Mouse (Mus musculus) bone marrow macrophage, adult 2 months (primary cell): ENCODE measurements around the gene Rrp8.

Source experiments
- CTCF ChIP-seq: IDR thresholded peaks from 2 replicates; pipeline ENCODE4 v1.5.1; 2012; ENCODE audit warnings: low read depth, mild to moderate bottlenecking, low read length, moderate library complexity
- POLR2A ChIP-seq: IDR thresholded peaks from 2 replicates; pipeline ENCODE4 v1.6.1; 2012; ENCODE audit warnings: mild to moderate bottlenecking, low read depth, low read length, borderline replicate concordance

DNA sequence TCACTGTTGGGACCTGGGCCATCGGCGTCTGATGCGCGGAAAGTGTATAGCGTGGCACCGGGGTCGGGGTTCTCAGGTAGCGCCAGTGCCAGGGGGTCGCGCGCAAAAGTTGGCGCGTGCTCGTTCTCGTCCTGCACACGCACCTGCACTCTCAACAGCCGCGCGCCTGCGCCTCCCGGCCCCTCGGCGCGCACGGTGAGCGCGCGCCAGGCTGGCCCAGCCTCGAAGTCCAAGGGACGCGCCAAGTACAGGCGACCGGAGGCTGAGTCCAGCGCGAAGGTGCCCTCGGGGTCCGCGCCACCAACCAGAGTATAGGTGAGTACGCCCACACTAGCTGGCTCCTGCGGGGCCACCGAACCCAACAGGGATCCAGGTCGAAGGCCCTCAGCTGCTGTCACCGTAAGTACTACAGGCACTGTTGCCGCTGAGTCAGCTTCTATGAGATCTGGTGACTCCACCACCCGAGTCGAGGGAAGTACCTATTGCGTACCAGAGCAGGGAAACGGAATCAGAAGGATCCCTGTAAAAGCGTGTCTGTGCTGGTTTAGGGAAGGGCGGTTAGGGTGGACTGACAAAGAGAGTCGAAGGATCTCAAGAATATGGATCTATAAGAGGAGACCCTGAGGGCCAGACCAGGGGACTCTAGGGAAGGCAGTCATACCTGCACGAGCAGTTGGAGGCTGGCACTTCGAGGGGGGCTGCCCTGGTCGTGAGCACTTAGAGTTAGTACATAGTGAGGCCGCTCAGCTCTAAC lies 25.5 kb upstream of the Rrp8 start:
- no peak for TF ChIP-seq POLR2A
- TF ChIP-seq CTCF = no peak
